Mouse (Mus musculus) spleen, adult 2 months (tissue): ENCODE measurements at regions not wholly inside any gene's neighbourhood (a gene's known extent, or its start where the extent isn't known, plus 50 kb on each side); places are given as distances from the start of the nearest gene placed in this dataset.

Source experiments
- DNase-seq, 2 experiments: peaks; one replicate each; pipeline versions ENCODE4 v3.0.0 to v3.0.0-alpha.2; 2012 to 2021; ENCODE audit warnings: low spot score in 2 of 2, low read depth in 1 of 2
- H3K27ac ChIP-seq: fragments of 200-500 bp; 2 replicates; pipeline ENCODE4 v1.5.1; 2012; ENCODE audit warnings: low read length, inconsistent platforms; ENCODE audit not compliant: insufficient read depth
- H3K27me3 ChIP-seq: fragments of 200-500 bp; 2 replicates; pipeline ENCODE4 v1.6.1; 2012; ENCODE audit warnings: mild to moderate bottlenecking, moderate library complexity, low read length, inconsistent platforms; ENCODE audit not compliant: control insufficient read depth, insufficient read depth
- H3K36me3 ChIP-seq: fragments of 200-500 bp; 2 replicates; pipeline ENCODE4 v1.6.1; 2012; ENCODE audit warnings: mild to moderate bottlenecking, low read length, inconsistent platforms; ENCODE audit not compliant: control insufficient read depth, insufficient read depth
- H3K4me1 ChIP-seq: fragments of 200-500 bp; 2 replicates; pipeline ENCODE4 v1.6.1; 2011; ENCODE audit warnings: inconsistent platforms; ENCODE audit not compliant: control insufficient read depth, insufficient read depth, insufficient read length
- H3K4me3 ChIP-seq: fragments of 200-500 bp; 2 replicates; pipeline ENCODE4 v1.5.1; 2011; ENCODE audit warnings: mild to moderate bottlenecking, inconsistent platforms; ENCODE audit not compliant: insufficient read depth, insufficient read length; ENCODE audit errors: extremely low read depth
- CTCF ChIP-seq: fragments of 200-500 bp; IDR thresholded peaks from 2 replicates; pipeline ENCODE4 v1.5.1; 2011; ENCODE audit warnings: mild to moderate bottlenecking, inconsistent platforms; ENCODE audit not compliant: insufficient read depth, insufficient read length, insufficient replicate concordance; ENCODE audit errors: extremely low read depth
- POLR2A ChIP-seq: fragments of 200-500 bp; IDR thresholded peaks from 2 replicates; pipeline ENCODE4 v1.6.1; 2011; ENCODE audit warnings: low read depth, low read length, inconsistent platforms
- WGBS: fragments of 180-500 bp; shearing (Covaris S2); methylation state at CpG from one replicate; pipeline ENCODE4 v1.1.7; 2018; 5-methylcytosine and 5-hydroxymethylcytosine counted together

DNA sequence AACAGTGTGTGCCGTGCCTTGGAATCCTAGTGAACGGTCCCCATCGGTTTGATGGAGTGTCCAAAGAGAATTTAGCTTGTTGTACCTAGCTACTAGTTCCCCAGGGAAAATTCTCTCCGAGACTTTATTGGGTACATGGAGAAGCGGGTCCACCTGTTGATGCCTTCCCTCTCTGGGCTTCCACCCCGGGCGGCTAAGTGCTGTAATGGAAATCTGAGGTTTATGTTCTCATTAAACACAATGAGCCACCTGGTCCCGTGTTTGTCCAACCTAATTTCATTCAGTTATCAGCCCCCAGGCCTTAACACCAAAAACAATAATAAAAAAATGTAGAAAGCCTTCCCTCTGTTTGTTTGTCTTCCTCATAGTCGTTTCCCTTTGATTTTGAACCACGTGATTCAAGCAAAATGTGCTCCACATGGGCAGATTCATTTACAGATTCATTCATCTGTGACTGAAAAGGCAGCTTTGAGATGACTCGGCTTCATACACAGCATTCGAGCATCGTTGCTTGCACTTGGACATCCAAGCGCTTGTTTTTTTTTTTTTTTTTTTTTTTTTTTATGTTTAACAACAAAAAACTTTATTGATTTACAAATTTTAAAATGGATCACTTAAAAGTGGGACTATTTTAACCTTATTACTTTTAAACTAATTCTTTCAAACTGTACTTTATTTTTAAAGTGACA, 84.5 kb upstream of the Smim23 start:
- Histone ChIP-seq H3K36me3 (no peaks in the 10 kb centered on the region), H3K4me1 (no peaks in the 10 kb centered on the region), H3K4me3 (no peak overlapping the region), H3K27ac (no peak overlapping the region), H3K27me3 (no peaks in the 10 kb centered on the region)
- WGBS: 84% methylated on average over 14 of the region's 14 CpGs
- TF ChIP-seq CTCF (no peak), POLR2A (no peak)
- no peak for DNase-seq

DNA sequence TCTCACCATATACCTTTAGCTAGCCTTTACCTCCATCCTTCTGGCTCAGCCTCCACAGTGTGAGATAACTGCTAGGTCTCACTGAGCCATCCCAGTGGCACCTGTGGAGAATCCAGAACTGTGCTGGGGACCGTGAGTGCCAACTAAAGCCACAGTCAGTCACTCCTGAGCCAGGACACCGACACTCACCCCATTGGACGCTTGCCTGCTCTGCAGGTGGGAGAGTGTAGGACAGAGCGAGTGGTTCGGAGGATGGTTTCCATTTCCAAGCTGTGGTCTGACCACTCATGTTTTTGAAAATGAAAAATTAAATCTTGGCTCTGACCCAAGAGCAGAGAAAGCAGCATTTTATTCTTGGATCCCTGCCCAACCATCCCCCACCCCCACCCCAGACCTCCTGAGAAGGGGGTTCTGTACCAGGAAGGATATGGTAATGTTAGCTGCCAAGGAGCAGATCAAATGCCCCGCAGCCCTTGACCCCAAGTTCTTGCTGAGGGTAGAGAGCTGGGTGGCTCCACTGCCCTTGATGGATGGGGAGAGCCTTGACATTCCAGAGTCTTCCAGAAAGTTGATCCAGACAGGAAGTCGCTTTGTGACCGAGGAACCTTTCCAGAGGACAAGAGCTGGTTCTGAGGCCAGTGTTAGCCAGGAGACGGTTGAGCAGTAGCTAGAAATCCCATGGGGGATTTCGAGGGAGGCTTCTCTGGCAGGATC, 83.3 kb upstream of the Smim23 start:
- no peak overlapping the region for H3K4me3 ChIP-seq
- H3K36me3 ChIP-seq: no peaks in the 10 kb centered on the region
- TF ChIP-seq CTCF (no peak), POLR2A (no peak)
- no peak overlapping the region for H3K27ac ChIP-seq
- no peak for DNase-seq
- H3K27me3 ChIP-seq: no peaks in the 10 kb centered on the region
- no peaks in the 10 kb centered on the region for H3K4me1 ChIP-seq
- WGBS: 63% methylated on average over 10 of the region's 10 CpGs

DNA sequence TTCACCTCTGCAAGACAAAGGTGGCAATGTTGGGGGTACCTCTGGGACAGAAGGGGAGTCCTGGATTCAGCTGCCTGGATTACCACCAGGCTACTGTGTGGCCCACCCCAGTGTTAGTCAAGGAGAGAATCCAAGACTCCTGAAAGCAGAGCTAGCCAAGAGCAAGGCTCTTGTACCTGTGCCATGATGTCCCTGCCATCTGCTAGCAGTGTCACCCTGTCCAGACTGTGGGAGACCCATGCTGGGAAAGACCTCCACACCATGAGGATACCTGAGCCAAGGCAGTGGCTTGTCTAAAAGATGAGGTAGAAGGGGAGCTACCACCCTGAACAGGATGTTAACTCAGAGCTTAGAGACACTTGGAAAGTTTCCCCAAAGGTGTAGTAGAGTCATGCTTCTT, 79.6 kb upstream of the Smim23 start:
- Histone ChIP-seq H3K27me3 (no peaks in the 10 kb centered on the region), H3K4me1 (no peaks in the 10 kb centered on the region), H3K4me3 (no peak overlapping the region), H3K36me3 (no peaks in the 10 kb centered on the region), H3K27ac (no peak overlapping the region)
- TF ChIP-seq POLR2A (no peak), CTCF (no peak)
- DNase-seq: no peak

GRCm38 (mm10) chr11:32903389-32903788, 79.0 kb upstream of the Smim23 start:
- no peak overlapping the region for H3K27ac ChIP-seq
- 88% methylated on average over 3 of the region's 3 CpGs for WGBS
- no peak overlapping the region for H3K4me3 ChIP-seq
- TF ChIP-seq CTCF: no peak
- TF ChIP-seq POLR2A: no peak
- no peak for DNase-seq
- H3K36me3 ChIP-seq: no peaks in the 10 kb centered on the region
- H3K27me3 ChIP-seq: no peaks in the 10 kb centered on the region
- no peaks in the 10 kb centered on the region for H3K4me1 ChIP-seq

DNA sequence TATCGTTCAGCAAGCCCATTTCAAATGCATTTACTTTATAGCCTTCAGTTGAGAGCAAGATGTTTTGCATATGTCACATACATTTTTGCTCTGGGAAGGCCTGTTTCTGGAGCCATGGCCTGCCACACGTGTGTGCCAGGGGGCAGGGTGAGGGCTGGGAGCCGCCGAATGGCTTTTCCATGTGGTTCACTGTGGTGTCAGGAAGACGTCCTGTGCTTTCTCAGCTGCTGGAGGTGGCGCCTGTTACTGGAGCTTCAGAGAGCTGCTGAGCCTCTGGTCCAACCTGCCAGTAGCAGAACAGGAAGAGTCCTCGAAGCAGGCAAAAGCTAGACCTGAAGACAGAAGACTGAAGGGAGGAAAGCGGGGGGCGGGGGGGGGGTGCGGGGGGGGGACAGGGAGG, 78.5 kb upstream of the Smim23 start:
- Histone ChIP-seq H3K4me3 (no peak overlapping the region), H3K36me3 (no peaks in the 10 kb centered on the region), H3K27me3 (no peaks in the 10 kb centered on the region), H3K27ac (no peak overlapping the region), H3K4me1 (no peaks in the 10 kb centered on the region)
- TF ChIP-seq POLR2A: no peak
- TF ChIP-seq CTCF: no peak
- DNase-seq: no peak
- 62% methylated on average over 7 of the region's 10 CpGs for WGBS

- Histone ChIP-seq H3K27ac (no peak overlapping the region), H3K27me3 (no peaks in the 10 kb centered on the region), H3K36me3 (no peaks in the 10 kb centered on the region), H3K4me3 (no peak overlapping the region), H3K4me1 (no peaks in the 10 kb centered on the region)
- no peak for TF ChIP-seq POLR2A
- TF ChIP-seq CTCF: no peak
- 83% methylated on average over 6 of the region's 6 CpGs for WGBS
- no peak for DNase-seq
These were observed 76.0 kb upstream of the Smim23 start for GRCm38 (mm10) chr11:32900437-32900836.

DNA sequence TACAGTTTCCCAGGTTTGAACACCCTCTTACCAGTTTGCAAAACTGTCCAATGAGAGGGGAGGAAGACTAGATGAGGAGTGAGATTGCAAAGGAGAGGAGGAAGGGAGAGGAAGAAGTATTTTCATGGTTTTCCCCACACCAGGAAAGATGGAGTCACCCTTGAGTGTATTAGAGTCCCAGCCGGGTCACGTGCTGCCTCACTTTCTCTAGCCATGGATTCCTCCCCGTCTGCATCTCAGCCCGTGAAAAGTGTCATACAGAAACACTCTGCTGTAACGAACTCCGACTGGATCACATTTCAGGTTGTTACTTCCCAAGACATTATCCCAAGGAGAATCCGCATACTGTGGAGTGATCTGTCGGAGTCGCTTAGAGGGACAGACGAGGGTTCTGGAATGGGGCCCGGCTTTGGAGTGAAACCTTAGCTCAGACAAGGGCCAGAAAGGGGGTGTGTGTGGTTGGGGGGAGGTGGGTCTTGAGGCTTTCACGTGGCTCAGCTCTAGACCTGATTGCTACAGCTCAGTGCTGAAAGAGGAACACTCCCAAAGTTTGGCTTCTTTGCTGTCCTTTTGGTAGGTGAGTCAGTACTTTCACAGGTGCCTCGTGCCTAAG, 75.3 kb upstream of the Smim23 start:
- no peak overlapping the region for H3K4me3 ChIP-seq
- DNase-seq: no peak
- no peaks in the 10 kb centered on the region for H3K27me3 ChIP-seq
- WGBS: 76% methylated on average over 13 of the region's 13 CpGs
- TF ChIP-seq POLR2A (no peak), CTCF (no peak)
- H3K36me3 ChIP-seq: no peaks in the 10 kb centered on the region
- no peak overlapping the region for H3K27ac ChIP-seq
- H3K4me1 ChIP-seq: no peaks in the 10 kb centered on the region
